Mouse (Mus musculus) A20 (cell line): ENCODE results near the gene Hoxa3.
A peak's percentile ranks its signal among the peaks of the same experiment; 100 is the strongest.

Source experiments
- DNase-seq: peaks from one replicate; pipeline ENCODE4 v3.0.0-alpha.2; 2011; ENCODE audit warnings: low read depth, low spot score

Hoxa3 gene

GRCm38 (mm10) chr6:52232568-52232965 lies 19.4 kb upstream of the Hoxa3 start:
- no peak for DNase-seq

- DNase-seq = no peak
Measured at GRCm38 (mm10) chr6:52231885-52232567, 18.9 kb upstream of the Hoxa3 start.

- DNase-seq = no peak
Measured at GRCm38 (mm10) chr6:52230516-52231165, 17.5 kb upstream of the Hoxa3 start, which contains the start of gene Hoxa9. Gene Hoxa9 (minus strand): TSS chr6:52231089.

- no peak for DNase-seq
Measured at GRCm38 (mm10) chr6:52229558-52230416, 16.7 kb upstream of the Hoxa3 start.

- DNase-seq = no peak
Measured at GRCm38 (mm10) chr6:52228475-52229465, 15.6 kb upstream of the Hoxa3 start.

GRCm38 (mm10) chr6:52227470-52228222 lies 14.5 kb upstream of the Hoxa3 start:
- DNase-seq = no peak

- DNase-seq = no peak
Measured at GRCm38 (mm10) chr6:52226569-52227257, 13.6 kb upstream of the Hoxa3 start.

GRCm38 (mm10) chr6:52225612-52226568 lies 12.8 kb upstream of the Hoxa3 start:
- peak; percentile 97 for DNase-seq

- DNase-seq = peak; percentile 62
Measured at GRCm38 (mm10) chr6:52224895-52225611, 11.9 kb upstream of the Hoxa3 start.

- no peak for DNase-seq
Measured at GRCm38 (mm10) chr6:52223939-52224760, 11.0 kb upstream of the Hoxa3 start.

GRCm38 (mm10) chr6:52222729-52223128 lies 9.6 kb upstream of the Hoxa3 start:
- DNase-seq = no peak

GRCm38 (mm10) chr6:52221993-52222685 lies 9.0 kb upstream of the Hoxa3 start:
- no peak for DNase-seq

- DNase-seq = peak; percentile 92
Measured at GRCm38 (mm10) chr6:52221337-52221992, 8.3 kb upstream of the Hoxa3 start, which contains the start of gene Hoxa7. Gene Hoxa7 (minus strand): TSS chr6:52221854.

GRCm38 (mm10) chr6:52220865-52221310 lies 7.8 kb upstream of the Hoxa3 start:
- DNase-seq = no peak

GRCm38 (mm10) chr6:52220003-52220864 lies 7.1 kb upstream of the Hoxa3 start:
- DNase-seq = no peak
